In the genomic region with DNA sequence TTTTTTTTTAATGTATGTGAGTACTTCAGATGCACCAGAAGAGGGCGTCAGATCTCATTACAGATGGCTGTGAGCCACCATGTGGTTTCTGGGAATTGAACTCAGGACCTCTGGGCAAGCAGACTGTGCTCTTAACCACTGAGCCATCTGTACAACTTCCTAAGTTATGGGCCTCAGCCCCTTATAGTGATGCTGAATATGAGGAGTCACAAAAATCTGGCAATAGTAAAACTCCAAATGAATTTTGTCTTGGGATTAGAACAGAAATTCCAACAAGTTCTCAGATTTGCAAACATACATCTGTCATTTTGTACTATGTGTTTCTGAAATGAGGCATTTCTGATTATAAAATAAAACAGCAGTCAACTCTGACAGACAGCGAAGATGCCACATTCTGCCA, we compare ENCODE assay signal across 27 mouse cellular contexts. TPM values are rescaled to one million over a fixed set of nuclear protein-coding genes. Genes with fewer than 3 reads are reported as not detected.
A peak's percentile ranks its signal among the peaks of the same experiment; 100 is the strongest.
DNase-seq lines count a peak whose midpoint lies in the region; ATAC-seq and TF ChIP-seq lines count a peak whose summit lies in the region.
"Had no signal": no experiment of that assay in that cellular context is flagged by ENCODE, and none has a peak within 500 bp of the region (broad histone marks: within the 10 kb centered on the region; RNA-seq: fewer than 3 reads in every experiment).

No protein-coding gene starts in this region.

- intact Hi-C loops in heart, adult 2 months (cut with DNase I), result no loop called here
- intact Hi-C loops in left cerebral cortex, adult 2 months (cut with DNase I), result no loop called here
- intact Hi-C loops in left cerebral cortex, postnatal 36 days (cut with DNase I), result no loop called here

- no peak overlapping the region for H3K4me2 ChIP-seq in forebrain, postnatal 0 days (ENCODE audit: low read depth)
- H3K4me2 ChIP-seq in forebrain, embryonic 15.5 days (replicated peaks), result no peak overlapping the region
- H3K4me2 ChIP-seq: embryonic facial prominence, embryonic 12.5 days; embryonic facial prominence, embryonic 15.5 days; heart, embryonic 12.5 days; heart, embryonic 15.5 days; hindbrain, embryonic 14.5 days had no signal

- no peaks in the 10 kb centered on the region for H3K79me2 ChIP-seq in heart, adult 2 months (replicated peaks; ENCODE audit: control insufficient read depth, insufficient read depth, low read length)

- H3K4me1 ChIP-seq in forebrain, postnatal 0 days (ENCODE audit: insufficient read depth), result no peaks in the 10 kb centered on the region
- no peaks in the 10 kb centered on the region for H3K4me1 ChIP-seq in forebrain, embryonic 15.5 days
- no peaks in the 10 kb centered on the region for H3K4me1 ChIP-seq in heart, adult 2 months (ENCODE audit: control insufficient read depth, insufficient read depth, low read length)
- H3K4me1 ChIP-seq: embryonic facial prominence, embryonic 12.5 days; embryonic facial prominence, embryonic 15.5 days; heart, embryonic 12.5 days; heart, embryonic 15.5 days; hindbrain, embryonic 10.5 days had no signal

- no peak for TF ChIP-seq CTCF in forebrain, postnatal 0 days (IDR thresholded peaks at IDR 0.05; ENCODE audit: low read depth)
- TF ChIP-seq CTCF in heart, adult 2 months (IDR thresholded peaks at IDR 0.05), result peak; percentile 22; the same call in 1 of the 2 replicates
- TF ChIP-seq CTCF in left cerebral cortex, adult 2 months (IDR thresholded peaks at IDR 0.05), result peak; percentile 4

- H3K4me3 ChIP-seq in forebrain, postnatal 0 days (ENCODE audit: low read depth, low read length), result no peak overlapping the region
- H3K4me3 ChIP-seq in forebrain, embryonic 15.5 days, result no peak overlapping the region
- H3K4me3 ChIP-seq in heart, adult 2 months, result no peak overlapping the region
- no peak overlapping the region for H3K4me3 ChIP-seq in left cerebral cortex, adult 2 months
- H3K4me3 ChIP-seq: embryonic facial prominence, embryonic 12.5 days; embryonic facial prominence, embryonic 15.5 days; heart, embryonic 12.5 days; heart, embryonic 15.5 days; hindbrain, embryonic 10.5 days had no signal

- no peak overlapping the region for H3K27ac ChIP-seq in forebrain, postnatal 0 days (ENCODE audit: low read depth, low read length)
- no peak overlapping the region for H3K27ac ChIP-seq in forebrain, embryonic 15.5 days (replicated peaks)
- no peak overlapping the region for H3K27ac ChIP-seq in heart, adult 2 months
- H3K27ac ChIP-seq in left cerebral cortex, adult 2 months, result no peak overlapping the region
- H3K27ac ChIP-seq: embryonic facial prominence, embryonic 12.5 days; embryonic facial prominence, embryonic 15.5 days; heart, embryonic 15.5 days; hindbrain, embryonic 10.5 days; hindbrain, embryonic 14.5 days; hindbrain, postnatal 0 days had no signal

- WGBS in forebrain, postnatal 0 days, result 46% methylated on average over 2 of the region's 2 CpGs
- WGBS in forebrain, embryonic 15.5 days, result 57% methylated on average over 2 of the region's 2 CpGs
- 61% methylated on average over 2 of the region's 2 CpGs for WGBS in heart, adult 2 months

- no peak for TF ChIP-seq POLR2A in heart, adult 2 months (IDR thresholded peaks at IDR 0.05; ENCODE audit: insufficient read depth, low read depth, low read length)

- peak; percentile 60 for ATAC-seq in forebrain, postnatal 0 days
- ATAC-seq in forebrain, embryonic 15.5 days (replicated peaks), result no peak
- ATAC-seq: forebrain, embryonic 14.5 days; hindbrain, postnatal 0 days; inflammation-experienced regulatory T-cells, adult 6 months; intestine, embryonic 16.5 days had no signal

- no peaks in the 10 kb centered on the region for H3K9me3 ChIP-seq in forebrain, postnatal 0 days (ENCODE audit: low read length)
- no peaks in the 10 kb centered on the region for H3K9me3 ChIP-seq in forebrain, embryonic 15.5 days
- H3K9me3 ChIP-seq: embryonic facial prominence, embryonic 12.5 days; embryonic facial prominence, embryonic 15.5 days; G1E; heart, embryonic 12.5 days; heart, embryonic 15.5 days; hindbrain, embryonic 10.5 days had no signal

- DNase-seq in forebrain, postnatal 0 days, result peak; percentile 56
- DNase-seq in heart, adult 2 months, result no peak
- no peak for DNase-seq in heart, adult 8-10 months (ENCODE audit: low spot score)
- DNase-seq in left cerebral cortex, adult 2 months (ENCODE audit: extremely low spot score in 1 of 2, low spot score in 2 of 2), result no peak
- no peak for DNase-seq in left cerebral cortex, postnatal 36 days (ENCODE audit: low spot score in 2 of 2)
- DNase-seq in right cerebral cortex, postnatal 14 days, result no peak
- DNase-seq: adrenal gland, adult 2 months; adrenal gland, postnatal 14 days; cerebellum, adult 11 months; cerebellum, adult 2 months; cerebellum, adult 9-11 months; cerebellum, postnatal 25 days; gastrocnemius, postnatal 14 days; heart, postnatal 14 days had no signal

- no peak for TF ChIP-seq EP300 in heart, adult 2 months (IDR thresholded peaks at IDR 0.05; ENCODE audit: insufficient read depth, low read depth, low read length)

- no peaks in the 10 kb centered on the region for H3K27me3 ChIP-seq in forebrain, postnatal 0 days (ENCODE audit: insufficient read depth, low read length)
- H3K27me3 ChIP-seq in forebrain, embryonic 15.5 days, result no peaks in the 10 kb centered on the region
- no peaks in the 10 kb centered on the region for H3K27me3 ChIP-seq in heart, adult 2 months (ENCODE audit: control insufficient read depth, insufficient read depth, low read length)
- H3K27me3 ChIP-seq: embryonic facial prominence, embryonic 12.5 days; embryonic facial prominence, embryonic 15.5 days; heart, embryonic 12.5 days; heart, embryonic 15.5 days had no signal

- no peaks in the 10 kb centered on the region for H3K36me3 ChIP-seq in forebrain, postnatal 0 days (ENCODE audit: insufficient read depth)
- no peaks in the 10 kb centered on the region for H3K36me3 ChIP-seq in forebrain, embryonic 15.5 days
- H3K36me3 ChIP-seq in heart, adult 2 months (ENCODE audit: control insufficient read depth, insufficient read depth, low read length), result no peaks in the 10 kb centered on the region
- H3K36me3 ChIP-seq: embryonic facial prominence, embryonic 12.5 days; embryonic facial prominence, embryonic 15.5 days; G1E; heart, embryonic 12.5 days; heart, embryonic 15.5 days; hindbrain, embryonic 10.5 days had no signal

- no peak overlapping the region for H3K9ac ChIP-seq in forebrain, postnatal 0 days
- H3K9ac ChIP-seq in forebrain, embryonic 15.5 days (replicated peaks), result no peak overlapping the region
- no peak overlapping the region for H3K9ac ChIP-seq in heart, adult 2 months (ENCODE audit: low read depth, low read length)
- H3K9ac ChIP-seq: embryonic facial prominence, embryonic 12.5 days; embryonic facial prominence, embryonic 15.5 days; heart, embryonic 12.5 days; heart, embryonic 15.5 days; hindbrain, embryonic 14.5 days had no signal

RNA-seq across cellular contexts. Expression of a gene that starts 33.7 kb away (rescaled TPM):
- total RNA-seq in forebrain, postnatal 0 days (2014; rRNA removed), result 10.4 and 13.1 TPM in 2 replicates
- 6.6 and 8.6 TPM in 2 replicates for polyA plus RNA-seq in forebrain, postnatal 0 days (2015; fragmentation: Nextera tagmentation; extraction: Ambion mirVana)
- polyA plus RNA-seq in forebrain, embryonic 15.5 days (2015; fragmentation: Nextera tagmentation; extraction: Ambion mirVana), result 1.7 and 1.8 TPM in 2 replicates
- 1 to 10 TPM; 3.5 to 4.0 TPM for total RNA-seq in heart, adult 2 months (2021)
- 5.9 and 8.4 TPM in 2 replicates for polyA plus RNA-seq in heart, adult 2 months (2012; rRNA removed)
- 1 to 10 TPM; 2.6 to 5.7 (median 3.8) TPM for total RNA-seq in heart, adult 8-10 months (2022)
- total RNA-seq in left cerebral cortex, adult 2 months (2021), result 10 to 100 TPM; 19.4 to 22.3 TPM
- total RNA-seq in left cerebral cortex, postnatal 36 days (2021), result 10 to 100 TPM; 18.5 to 21.7 TPM
- total RNA-seq: common myeloid progenitor, adult 5-6 weeks had no signal
- polyA plus RNA-seq: G1E; inflammation-experienced regulatory T-cells, adult 6 months had no signal

RNA-seq across cellular contexts. Expression of a gene that starts 57.0 kb away (rescaled TPM):
- total RNA-seq in forebrain, postnatal 0 days (2014; rRNA removed), result 3.7 and 7.1 TPM in 2 replicates
- polyA plus RNA-seq in forebrain, postnatal 0 days (2015; fragmentation: Nextera tagmentation; extraction: Ambion mirVana), result 11.2 and 16.1 TPM in 2 replicates
- polyA plus RNA-seq in forebrain, embryonic 15.5 days (2015; fragmentation: Nextera tagmentation; extraction: Ambion mirVana), result 9.7 and 11.7 TPM in 2 replicates
- total RNA-seq in heart, adult 2 months (2021), result 100 to 1,000 TPM; 330 to 373 TPM
- polyA plus RNA-seq in heart, adult 2 months (2012; rRNA removed), result 213 and 279 TPM in 2 replicates
- total RNA-seq in heart, adult 8-10 months (2022), result 100 to 1,000 TPM; 312 to 410 (median 362) TPM
- 10 to 100 TPM; 12.1 to 15.0 TPM for total RNA-seq in left cerebral cortex, adult 2 months (2021)
- total RNA-seq in left cerebral cortex, postnatal 36 days (2021), result 10 to 100 TPM; 11.3 to 12.9 TPM

Comparison
In these comparisons a context has a peak if more than half of its experiments do, and no peak if none do; other contexts are left out.
1. RNA of a gene that starts 57.0 kb away (total RNA-seq): 330 to 373 TPM in heart, adult 2 months and 312 to 410 TPM in heart, adult 8-10 months; 12.1 to 15.0 TPM in left cerebral cortex, adult 2 months, 11.3 to 12.9 TPM in left cerebral cortex, postnatal 36 days and 3.7 to 7.1 TPM in forebrain, postnatal 0 days; every median in the first group is over 10 times any median in the second.